Mouse (Mus musculus): ENCODE measurements around the gene Il15.

Gene Il15

DNA sequence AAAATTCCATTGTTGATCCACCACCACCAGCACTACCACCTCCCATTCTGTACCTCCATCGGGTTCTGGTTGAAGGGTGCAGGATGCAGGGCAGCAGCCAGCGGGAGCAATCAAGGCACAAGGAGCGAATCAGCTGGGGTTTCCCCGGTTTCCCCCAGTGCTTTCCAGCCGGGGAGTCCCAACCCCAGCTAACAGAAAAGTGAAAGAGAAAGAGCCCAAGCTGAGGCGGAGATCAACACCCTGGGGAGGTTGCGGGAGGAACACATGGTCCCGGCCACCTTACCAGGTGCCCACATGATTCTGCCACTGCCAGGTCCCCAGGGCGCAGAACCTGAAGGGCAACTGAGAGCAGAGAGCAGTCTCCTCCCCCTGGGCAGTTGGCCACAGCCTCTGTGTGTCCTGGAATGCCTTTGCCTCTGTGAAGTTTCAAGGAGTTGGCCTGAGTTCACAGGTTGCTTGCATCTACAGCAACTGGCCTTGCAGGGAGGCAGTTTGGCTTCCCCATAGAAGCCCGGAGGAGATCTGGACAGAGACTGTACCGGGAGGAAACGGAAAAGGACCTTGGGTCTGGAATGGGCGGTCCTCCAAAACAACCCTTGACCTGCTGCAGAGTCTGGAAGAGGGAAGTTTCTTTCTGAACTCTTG, at the start of gene Il15:
TSS of gene Il15 (minus strand) at position 537 of the 645 bp plus-strand sequence.
- peak; percentile 27 for DNase-seq

- no peak for DNase-seq
Measured at GRCm38 (mm10) chr8:82444897-82445296, 41.9 kb upstream of the Il15 start.

DNA sequence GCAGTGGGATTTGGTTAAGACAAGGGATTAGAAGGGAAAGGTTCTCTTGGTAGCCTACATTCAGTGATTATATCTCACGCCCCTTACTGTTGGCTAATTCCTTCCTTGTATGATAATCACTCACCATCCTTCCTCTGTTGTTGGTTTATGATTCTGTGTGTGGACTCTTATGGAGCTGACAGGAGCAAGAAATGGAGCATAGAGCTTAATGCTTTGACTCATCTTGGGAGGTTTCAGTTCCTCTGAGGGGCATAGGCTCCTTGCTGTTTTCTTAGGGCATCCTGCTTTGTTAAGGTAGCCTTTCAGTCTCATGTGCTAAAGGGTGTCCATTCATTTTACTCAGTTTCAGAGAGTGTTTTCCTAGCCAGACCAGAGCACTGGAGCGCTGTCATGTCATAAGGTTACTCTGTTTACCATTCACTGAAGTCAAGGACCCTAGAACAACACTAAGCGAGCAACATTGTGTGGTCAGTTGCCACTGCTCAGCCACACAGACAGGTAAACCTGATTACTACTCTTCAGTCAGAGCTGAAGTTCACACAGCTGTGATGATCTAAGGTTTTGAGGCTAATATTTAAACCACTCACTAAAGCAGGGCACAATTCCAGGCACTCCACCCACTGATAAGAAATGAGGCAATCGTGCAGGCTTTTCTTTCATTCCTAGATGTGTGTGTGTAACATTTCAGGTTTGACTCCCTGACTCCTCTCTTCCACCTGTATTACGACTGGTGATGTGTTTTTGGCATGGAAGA, 13.7 kb upstream of the Il15 start:
- no peak for DNase-seq

GRCm38 (mm10) chr8:82415485-82415884, 12.5 kb upstream of the Il15 start:
- no peak for DNase-seq

- DNase-seq, result no peak
Measured at GRCm38 (mm10) chr8:82410135-82410534, 7.1 kb upstream of the Il15 start.

DNA sequence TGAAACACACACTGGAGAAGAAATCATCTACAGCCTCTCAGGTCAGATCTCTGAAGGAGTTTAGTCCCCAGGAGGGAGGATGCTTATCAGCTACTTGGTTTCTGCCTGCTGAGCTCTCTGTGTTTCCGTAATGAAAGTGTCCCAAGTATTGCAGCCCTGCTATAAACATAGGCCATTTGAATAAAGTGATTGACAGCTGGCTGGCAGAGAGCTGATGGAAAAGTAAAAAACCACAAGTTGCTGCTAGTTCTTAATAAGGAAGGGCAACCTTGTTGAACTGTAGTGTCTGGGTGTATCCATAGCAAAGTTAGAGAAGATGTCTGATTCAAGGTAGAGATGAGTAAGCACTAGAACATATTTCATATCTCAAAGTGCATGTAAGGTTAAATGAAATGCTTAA, 4.0 kb upstream of the Il15 start:
- DNase-seq, result no peak

DNA sequence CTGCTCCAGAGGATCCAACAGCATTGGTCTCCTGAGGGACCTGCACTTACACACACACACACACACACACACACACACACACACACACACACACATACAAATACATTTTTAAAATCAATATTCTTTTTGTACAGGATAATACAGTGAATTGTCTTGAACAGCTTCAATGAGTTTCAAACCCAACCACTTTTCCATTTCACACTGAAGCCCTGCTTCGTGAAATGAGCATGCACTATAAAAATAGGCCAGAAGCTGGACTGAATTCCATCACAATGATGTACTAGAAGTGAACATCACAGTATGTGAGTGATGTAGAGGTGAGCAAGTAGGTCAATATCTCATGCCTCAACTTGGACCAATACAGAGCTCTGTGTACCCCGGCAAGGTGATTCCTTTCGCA, 1.0 kb upstream of the Il15 start:
- DNase-seq, result no peak

DNA sequence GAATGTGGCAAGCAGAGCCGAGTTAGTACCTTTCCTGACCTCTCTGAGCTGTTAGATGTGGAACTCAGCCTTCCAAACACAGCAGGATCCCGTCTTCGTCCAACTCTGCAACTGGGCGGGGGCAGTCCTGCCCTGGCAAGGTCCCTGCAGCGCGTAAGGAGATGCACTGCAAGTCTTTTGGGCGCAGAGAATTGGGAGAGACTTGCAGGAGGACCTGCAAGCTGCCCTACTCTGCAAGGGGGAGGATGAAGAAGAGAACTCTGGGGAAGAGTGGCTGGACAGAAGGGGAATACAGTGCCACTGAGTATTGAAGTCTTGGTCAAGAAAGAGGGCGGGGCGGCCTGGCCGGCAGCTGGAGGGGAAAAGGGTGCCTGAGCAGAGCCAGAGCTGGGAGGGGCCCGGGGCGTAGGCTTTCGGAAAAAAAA, 749 bp downstream of the Il15 start:
- no peak for DNase-seq

DNA sequence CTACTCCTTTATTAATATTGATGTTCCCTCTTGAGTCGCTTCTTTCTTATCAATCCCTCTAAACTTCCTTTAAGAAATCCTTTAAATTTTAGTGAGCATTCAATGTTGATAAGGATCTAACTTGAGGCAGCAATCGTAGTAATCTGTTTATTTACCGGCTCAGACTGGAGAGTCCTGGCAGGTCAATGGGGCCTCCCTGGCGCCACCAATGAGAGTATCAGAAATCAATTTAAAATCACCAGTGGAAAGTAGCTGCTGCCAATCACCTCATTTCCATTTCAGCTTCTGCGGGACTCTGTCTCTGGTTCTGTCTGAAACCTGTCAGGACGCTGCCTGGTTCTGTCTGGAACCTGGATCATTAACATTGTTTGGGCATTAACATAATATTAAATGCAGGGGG, 1.5 kb downstream of the Il15 start:
- DNase-seq, result no peak

GRCm38 (mm10) chr8:82401059-82401458, 2.0 kb downstream of the Il15 start:
- DNase-seq, result no peak

DNA sequence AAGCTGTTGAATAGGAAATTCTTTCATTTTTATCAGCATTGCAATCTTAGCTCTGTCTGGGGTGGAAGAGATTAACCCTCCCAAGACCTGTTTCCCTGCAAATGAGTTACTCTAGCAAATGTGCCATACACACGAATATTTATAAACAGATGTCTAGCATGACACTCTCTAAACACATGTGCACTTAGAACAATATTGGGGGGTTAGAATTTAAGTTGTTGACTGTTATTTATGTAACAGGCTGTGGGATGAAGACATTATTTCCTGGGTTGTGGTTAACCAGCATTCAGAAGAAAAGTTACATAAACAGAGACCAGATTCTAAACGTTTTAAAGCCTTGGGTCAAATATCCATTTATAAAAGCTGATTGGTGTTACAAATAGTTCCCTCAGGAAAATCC, 2.6 kb downstream of the Il15 start:
- no peak for DNase-seq

GRCm38 (mm10) chr8:82398546-82398945, 4.5 kb downstream of the Il15 start:
- no peak for DNase-seq

- no peak for DNase-seq
Measured at GRCm38 (mm10) chr8:82391258-82391657, 11.8 kb downstream of the Il15 start.

GRCm38 (mm10) chr8:82388356-82388902, 14.6 kb downstream of the Il15 start:
- DNase-seq, result no peak

DNA sequence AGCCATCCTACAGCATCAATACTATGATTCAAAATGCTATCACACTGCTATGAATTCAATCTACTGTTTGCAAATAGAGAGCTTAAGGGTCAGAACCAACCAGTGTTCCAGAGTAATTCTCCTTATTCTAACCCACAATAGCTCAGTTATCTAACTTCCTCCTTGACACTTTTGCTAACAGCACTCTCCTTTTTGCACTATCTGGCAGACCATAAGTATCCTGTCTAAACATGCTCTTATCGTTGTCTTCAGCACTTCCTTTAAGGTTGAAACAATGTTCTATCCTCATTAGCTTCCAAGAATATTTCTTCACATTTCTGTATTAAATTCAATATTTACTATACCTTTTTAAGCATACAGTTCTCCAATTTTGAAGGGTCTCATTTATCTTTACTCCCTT, 15.4 kb downstream of the Il15 start:
- no peak for DNase-seq

DNA sequence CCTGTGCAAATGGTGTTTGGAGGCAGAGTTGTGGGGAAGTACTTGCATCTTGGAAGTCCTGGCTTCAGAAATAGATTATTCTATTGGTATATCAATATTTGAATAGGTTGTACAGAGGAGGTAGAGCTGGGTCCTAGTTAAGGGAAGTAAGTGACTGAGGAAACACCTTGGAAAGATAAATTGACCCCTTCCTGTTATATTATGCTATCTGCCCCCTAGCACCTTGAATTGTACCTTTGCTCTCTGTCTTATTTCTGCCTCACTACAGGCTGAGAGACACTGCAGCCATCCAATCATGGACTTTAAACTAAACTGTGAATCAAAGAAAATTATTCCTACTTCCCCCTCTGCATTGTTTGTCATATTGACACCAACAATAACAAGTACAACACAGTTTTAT, 17.2 kb downstream of the Il15 start:
- no peak for DNase-seq

DNA sequence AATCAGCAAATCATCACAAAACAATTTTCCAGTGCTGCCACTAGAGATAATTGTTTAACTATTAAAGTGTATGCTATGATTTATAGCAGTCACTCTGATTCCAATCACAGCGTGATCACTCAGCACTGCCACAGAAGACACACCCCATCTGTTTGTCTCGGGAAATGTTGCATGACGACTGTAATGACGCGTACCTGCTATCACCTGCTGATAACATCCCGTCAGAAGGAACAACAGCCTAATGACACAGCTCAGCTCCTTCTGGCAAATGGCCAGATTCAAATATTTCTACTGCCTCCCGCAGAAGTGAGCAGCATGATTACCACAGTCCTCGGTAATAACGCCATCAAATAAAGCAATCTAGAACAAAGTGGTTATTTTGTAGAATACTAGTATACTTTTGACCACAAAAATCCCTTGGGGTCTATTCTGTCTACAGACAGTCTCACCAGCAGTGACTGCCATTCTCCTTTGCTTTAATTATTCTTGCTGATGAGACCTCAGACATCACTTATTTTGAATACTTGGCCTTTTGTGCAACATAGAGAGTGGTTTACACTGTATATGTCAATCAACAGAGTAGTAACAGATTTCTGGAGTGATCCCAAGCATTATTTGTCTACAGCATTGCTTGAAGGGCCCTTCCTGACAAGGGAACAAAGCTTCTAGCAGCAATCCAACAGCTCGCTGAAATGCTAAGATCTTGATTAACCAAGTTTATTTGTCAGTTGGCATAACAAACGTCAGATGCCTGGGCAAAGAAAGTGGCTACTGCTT, 18.4 kb downstream of the Il15 start:
- DNase-seq, result no peak

GRCm38 (mm10) chr8:82383346-82383745, 19.7 kb downstream of the Il15 start:
- no peak for DNase-seq

DNA sequence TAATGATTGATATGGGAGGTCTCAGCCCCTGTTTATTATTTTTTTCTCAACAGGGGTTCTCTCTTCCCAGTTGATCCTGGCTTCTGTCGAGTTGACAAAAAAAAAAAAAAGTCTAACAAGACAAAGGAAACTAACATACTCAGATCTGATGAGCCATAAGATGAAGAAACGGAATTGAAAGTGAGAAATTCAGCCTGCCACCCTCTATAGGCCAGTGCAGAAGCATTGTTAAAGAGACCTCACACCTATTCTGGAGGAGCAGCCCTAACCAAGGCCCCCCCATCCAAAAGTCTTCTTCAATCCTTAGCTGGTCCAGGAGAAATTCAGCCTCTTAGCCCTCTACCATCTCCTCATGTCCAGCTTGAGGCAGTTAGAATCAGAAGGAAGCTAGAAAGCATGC, 20.7 kb downstream of the Il15 start:
- no peak for DNase-seq

DNA sequence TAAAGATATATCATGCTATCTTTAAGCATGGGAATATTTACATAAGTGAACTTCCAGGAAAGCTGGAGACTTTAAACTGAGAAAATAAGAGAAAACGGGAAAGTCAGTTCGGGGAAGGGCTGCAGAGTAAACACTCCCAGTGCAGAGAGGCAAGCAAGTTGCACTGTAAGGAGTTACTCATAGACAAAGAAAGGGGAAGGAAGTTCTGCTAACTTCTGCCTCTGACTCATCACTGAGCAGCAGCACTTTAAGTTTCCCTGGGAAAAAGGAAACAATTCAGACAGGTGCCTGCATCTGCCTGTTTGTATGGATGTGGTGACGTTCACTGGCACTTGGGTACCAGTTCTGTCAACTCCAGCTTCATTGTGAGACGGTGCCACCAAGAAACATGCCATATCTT, 28.6 kb downstream of the Il15 start:
- no peak for DNase-seq

DNA sequence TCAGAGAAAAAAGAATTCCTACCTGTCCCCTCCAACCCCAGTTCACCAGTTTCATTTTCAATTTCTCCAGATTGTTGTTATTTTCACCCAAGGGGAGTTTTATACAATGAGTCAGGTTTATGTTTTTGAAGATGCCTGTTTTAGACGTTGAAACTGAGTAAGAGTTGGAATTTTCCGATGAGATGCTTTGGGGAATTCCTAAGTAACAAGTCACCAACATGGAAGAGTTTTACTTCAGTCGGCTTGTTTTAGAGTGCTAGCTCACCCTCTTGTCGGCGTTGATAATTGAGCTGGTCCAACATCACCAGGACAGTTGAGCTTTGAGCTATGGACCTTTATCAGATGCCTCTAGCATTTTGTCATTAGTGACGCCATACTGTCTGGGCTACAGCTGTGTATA, 30.2 kb downstream of the Il15 start:
- no peak for DNase-seq

GRCm38 (mm10) chr8:82370657-82371056, 32.4 kb downstream of the Il15 start:
- DNase-seq, result no peak

GRCm38 (mm10) chr8:82361061-82361460, 42.0 kb downstream of the Il15 start:
- no peak for DNase-seq

DNA sequence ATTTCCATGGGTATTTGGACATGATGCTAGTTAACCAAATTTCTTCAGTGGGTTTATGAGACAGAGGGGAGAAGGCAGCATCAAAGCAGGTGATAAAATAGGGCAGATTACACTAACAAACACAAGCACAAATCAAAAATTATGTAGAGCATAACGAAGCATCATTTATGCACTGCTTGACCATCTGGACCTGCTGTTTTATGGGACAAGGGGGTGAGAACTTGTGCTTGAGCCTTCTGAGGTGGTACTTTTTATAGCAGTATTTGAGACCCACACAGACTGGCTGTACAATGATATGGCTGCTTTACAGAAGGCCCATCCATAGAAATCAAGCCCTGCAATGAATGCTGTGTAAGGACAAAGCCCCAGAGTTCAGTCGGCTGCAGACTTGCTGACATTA, 46.9 kb downstream of the Il15 start:
- no peak for DNase-seq
